Mouse (Mus musculus) cerebellum, adult 18-20 months (tissue): ENCODE measurements around the gene Lbh.

ENCODE experiments used
- DNase-seq, 2 experiments: peaks; one replicate each; pipeline ENCODE4 v3.0.0; 2021

Gene Lbh

DNA sequence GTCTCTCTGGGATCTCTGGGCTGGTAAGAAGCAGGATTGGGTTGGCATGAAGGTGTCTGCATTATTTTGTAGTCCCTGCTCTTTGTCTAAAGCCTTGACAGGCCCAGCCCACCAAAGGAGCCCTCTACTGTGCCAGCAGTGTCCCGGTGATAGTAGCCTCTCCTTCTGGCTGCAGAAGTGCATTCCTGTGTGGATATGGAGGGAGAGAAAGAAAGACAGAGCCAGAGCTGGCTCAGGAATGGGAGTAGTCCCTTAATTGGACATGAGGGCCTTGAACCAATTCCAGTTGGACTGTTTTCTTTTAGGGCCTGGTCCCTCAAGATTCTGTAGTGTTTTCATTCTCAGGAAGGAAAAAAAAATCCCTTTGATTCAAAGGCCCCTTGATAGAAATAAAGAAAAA is 6.4 kb upstream of the Lbh start:
- no peak for DNase-seq

DNA sequence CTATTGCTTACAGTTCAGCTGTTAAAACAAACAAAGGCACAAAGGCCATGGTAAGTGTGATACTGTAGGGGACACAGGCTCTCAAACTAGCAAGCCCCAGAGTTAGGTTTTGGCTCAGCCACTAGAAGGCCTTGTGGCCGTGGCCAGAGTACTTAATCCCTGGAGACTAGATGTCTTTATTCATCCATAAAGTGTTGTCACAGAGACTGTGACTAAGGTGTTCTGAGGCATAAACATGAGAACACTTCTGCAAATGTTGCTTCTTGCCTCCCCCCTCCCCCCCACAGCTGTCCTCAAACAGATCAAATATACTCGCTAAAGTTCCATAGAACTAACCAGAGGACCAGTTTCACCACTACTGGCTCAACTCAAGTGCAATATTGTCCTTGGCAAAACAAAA is 4.0 kb upstream of the Lbh start:
- no peak for DNase-seq

DNA sequence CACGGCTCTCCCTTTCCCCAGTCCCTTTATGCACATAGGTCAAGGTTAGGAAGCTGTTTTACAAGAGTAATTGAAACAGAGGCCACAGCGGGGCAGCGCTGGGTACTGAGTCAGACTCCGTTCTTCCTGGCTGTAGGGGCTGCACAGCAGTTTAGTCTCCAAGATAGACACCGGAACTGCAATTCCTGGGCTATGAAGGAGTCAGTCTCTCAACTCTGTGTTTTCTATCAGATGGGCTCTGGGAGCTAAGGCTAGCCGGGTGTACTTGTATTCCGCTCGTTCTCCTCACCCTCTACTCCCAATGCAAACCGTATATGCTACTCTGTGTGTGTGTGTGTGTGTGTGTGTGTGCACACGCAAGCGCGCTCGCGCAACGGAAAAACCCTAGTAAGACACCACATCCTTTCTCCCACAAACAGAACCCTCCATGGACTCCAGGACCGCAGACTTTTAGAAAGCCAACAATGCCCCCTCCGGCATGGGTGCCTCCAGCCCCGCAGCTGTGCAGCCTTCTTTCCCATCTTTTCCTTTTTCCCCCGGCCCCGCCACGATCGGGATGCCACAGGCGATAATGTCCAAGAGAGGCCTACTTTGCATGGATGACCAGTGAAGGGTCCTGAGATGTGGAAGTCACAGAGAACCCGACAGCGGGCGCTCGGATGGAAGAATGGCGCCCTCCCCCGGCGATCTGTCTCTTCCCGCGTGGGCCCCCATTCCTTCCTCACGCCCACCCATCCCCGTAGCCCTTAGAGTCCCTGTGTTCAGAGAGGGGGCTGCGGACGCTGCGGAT is 669 bp upstream of the Lbh start:
- peak; percentile 41 to 71 for DNase-seq

DNA sequence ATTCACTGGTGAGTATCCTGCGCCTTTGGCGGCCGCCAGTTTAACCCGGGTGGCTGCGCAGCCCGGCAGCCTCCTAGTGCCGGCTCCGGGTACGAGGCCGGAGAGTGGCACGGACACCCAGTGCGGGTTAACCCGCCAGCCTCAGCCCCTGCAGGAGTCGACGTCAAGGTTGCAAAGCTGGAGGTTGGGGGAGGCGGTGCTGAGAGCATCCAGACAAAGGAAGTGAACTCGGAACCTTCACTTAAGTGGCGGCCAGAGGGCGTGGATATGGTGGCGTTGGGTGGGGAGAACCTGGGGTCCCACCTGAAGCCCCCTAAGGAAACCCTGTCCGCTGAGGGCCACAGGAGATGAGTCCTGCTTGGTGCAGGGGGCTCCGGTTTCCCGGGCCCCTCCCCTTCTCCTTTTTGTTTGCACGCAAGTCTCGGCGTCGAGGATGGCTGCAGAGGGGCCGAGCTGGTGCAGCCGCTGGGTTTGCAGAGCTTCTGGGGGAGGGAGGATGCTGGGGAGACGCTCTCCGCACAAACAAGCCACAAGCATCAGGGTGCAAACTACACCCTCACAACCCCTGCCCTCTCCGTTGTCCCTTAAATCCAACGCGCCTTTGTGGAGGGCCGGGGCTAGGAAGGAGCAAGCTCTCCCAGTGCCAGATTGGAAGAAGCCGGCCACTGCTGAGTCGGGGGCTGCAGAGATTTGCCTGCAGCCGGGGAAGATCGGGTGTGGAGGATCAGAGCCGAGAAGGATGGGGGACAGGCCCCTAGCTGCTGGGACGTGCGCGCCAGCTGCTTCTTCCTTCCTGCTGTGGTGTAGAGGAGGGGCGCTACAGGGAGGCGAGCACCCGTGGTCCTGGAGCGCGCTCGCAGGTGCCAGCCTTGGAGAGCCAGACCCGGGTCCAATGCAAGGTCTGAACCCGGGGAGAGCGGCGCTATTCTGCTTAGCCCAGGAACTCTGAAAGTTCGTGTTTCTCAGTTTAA is 751 bp downstream of the Lbh start:
- DNase-seq: peak; percentile 45 to 56

DNA sequence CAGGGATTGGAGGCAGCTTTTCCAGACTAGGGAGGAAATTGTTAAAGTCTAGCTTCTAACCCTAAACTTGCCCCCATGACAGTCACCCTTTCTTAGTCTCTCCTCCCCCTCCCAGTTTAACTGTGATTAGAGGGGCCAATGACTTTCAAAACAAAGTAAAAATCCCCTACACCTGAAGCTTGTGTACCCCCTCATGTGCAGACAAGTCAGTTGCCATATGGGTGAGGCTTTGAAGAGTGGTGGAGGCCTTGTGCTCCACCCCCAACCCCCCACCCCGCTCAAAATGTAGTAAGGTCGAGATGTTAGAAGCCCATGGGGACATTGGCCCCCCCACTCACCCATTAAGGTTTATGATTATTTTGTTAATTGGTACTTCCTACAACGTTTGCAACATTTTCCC is 1.5 kb downstream of the Lbh start:
- DNase-seq: no peak

DNA sequence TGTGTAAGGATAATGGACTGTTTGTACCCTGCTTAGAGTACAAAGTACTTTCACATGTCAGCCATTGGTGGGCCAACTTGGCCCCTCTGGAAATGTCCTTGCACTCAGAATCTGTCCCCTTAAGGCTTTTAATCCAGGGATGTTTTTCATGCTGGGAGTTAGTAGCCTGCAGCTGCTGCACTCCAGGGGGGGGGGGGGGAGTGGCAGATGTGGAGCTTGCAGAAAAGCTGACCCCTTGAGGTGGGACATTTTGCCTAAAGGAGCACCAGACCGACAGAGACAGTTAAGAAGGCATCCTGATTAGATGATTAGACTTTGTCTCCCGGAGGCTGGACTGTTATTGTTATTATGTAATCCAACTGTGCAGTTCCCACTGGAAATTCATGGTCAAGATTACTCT is 2.3 kb downstream of the Lbh start:
- DNase-seq: no peak

DNA sequence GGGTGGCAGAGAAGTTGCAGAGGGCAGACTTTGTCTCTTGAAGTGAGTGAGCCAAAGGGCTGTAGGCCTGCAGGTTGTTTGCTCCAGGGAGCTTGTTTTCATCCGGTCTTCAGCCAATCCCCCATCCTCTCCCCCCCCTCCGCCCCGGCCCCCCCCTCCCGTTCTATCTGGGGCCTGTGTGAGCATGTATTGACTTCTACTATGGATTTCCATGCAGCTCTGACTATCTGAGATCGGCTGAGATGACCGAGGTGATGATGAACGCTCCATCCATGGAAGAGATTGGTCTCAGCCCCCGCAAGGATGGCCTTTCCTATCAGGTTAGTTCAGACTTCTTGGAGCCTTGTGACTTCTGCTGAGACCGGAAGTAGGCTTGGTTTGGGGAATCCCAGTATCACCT is 2.9 kb downstream of the Lbh start:
- DNase-seq: no peak

DNA sequence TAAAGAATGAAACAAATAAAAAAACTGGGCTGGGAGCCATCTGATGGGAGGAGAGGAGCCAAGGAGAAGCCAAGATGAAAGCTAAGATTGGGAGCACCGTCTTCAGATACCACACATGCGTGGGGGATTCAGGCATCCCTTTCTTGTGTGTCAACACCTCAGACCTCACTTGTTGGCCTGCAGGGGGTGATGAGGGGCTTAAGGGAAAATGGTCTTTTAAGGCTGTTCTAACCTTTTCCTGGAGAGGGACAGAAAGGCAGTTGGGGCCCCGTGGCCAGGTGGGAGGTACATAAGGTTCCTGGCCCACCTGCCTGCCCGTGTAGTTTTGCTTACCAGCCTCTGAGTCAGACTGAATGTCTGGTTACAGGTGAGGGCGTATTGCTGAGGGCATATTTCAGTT is 4.1 kb downstream of the Lbh start:
- DNase-seq: no peak

DNA sequence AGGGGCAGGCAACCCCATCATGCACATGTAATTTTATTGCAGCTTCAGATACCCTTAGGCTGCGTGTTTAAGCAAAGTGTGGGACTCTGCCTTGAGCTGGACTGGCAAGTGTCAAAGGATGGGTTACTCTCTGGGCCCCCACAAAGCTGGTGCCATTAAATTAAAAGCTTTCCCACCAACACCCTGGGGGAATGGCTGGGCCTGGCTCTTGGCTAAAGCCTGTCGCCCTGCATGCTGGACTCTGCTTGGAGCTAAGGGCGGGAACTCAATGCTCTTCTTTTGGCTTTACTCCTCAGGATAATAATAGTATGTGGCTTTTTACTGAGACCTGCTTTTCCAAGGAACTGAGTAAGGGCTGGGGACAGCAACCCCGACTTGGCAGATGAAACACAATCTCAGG is 5.2 kb downstream of the Lbh start:
- DNase-seq: no peak

DNA sequence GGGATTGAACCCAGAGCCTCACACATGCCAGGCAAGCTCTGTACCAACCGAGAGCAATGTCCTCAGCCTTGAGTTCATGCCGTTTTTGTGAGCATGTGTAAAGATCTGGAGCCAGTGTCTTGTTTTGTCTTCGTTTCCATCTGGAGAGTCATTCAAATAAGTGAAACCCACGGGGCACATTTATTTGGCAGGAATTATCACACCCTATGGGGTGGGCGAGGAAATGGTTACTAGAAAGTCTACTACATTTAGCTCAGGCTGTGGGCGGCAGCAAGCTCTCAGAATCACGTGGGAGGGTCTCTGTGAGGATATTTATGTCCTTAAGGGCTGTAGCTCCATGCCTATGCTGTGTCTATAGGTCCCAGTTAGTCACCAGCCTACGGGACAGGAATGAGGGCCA is 6.2 kb downstream of the Lbh start:
- no peak for DNase-seq

DNA sequence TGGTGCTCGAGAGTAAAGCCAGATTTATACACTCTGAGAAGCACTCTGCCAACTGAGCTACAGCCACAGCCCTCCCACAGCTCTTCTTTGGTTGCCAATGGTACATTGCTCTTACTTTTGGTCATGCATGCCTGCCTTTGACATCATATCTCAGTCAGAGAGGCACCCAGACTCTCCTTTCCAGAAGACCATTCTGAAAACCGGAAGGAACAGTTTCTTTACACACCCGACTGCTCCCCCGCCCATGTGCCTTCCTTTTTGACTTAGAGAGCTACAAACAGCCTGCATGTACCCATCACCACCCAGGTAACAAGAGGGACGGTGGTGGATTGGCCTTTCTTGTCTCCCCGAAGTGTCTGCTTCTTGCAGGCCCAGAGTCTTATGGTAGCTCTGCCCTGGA is 7.0 kb downstream of the Lbh start:
- DNase-seq: no peak

DNA sequence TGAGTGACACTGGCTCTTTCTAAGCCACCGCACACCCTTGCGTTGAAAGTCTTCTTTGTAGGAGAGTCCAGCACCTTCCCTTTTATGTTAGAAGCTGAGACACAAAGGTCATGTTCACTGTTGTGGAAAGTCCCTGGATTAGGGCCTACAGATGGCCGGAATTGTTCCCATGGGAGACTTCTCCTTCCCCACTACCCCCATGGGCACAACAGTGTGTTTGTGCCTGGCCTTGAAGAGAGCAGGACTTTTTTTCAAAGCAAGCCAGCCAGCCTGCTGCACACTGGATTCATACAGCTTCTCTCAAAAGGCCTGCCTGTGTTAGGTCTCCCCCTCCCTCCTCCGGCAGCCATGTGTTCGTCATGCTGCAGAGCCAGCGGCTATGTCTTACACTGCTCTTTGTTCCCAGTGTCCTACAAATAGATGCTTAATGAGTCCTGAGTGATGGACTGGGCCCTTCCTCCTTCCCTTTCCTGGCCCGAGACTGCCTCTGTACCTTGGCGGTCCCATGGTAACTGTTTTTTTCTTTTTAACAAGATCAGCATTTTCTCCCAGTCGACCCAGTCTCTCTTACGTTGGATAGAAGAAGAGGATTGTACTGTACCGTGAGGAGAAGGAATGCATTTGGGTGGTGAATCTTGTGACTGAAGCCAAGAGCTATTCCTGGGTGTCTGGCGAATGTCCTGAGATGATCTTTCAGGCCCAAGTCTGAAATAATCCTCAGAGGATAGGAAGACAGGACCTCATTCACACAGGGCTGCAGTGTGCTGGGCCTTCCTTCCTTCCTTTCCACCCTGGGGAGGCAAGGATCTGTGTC is 7.9 kb downstream of the Lbh start:
- peak; percentile 26 to 38 for DNase-seq

DNA sequence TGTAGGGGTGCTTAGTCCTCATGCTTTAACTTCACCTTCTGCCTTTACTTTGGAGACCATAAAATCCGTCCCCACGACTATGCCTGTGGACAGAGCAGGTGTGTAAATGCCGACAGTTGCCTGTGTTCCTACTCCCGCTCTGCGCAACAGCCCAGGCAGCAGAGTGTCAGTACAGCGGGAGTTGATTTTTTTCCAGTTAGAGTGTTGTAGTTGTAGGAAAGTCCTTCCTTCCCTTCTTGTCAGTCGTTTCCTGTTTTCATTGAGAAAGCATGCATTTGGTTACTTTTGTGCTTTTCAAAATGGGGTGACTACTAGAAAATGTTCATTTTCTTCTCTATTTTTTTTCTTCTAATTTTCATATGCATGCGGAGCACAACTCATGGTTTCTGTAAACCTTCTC is 8.9 kb downstream of the Lbh start:
- no peak for DNase-seq

DNA sequence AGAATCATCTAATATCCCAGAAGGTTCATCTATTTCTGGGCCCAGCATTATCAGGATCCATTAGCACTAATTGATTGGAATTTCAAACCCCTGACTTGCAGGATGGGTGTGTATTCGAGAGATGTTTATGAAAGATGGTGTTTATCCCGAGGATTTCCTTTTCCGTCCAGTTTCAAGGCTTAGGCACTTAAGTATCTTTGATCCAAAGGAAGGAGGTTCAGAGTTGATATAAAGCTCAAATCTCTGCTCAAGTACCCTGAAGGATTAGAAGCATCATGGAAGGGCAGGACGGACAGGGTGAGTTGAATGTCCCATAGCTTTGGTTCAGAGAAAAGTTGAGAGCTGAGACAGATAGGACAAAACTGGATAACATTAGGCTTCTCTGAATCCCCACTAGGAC is 15.0 kb downstream of the Lbh start:
- DNase-seq: no peak

DNA sequence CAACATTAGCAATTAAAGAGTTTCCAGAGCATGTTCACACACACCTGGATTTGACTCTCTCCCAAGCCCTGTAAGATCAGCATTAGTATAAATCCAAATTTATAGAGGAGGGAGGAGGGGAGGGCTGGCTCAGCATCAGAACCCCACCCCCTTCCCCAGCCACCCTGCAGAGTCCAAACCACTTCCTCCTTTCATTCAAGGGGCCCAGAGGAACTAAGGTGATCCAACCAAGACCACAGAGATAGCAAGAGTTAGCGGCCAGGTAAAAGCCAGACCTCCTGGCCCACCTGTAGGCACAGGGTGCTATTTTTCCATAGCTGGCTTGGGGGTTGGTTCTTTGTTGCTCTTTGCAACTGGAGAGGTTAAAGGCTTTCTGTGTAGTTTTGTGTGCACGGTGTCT is 16.0 kb downstream of the Lbh start:
- DNase-seq: no peak

DNA sequence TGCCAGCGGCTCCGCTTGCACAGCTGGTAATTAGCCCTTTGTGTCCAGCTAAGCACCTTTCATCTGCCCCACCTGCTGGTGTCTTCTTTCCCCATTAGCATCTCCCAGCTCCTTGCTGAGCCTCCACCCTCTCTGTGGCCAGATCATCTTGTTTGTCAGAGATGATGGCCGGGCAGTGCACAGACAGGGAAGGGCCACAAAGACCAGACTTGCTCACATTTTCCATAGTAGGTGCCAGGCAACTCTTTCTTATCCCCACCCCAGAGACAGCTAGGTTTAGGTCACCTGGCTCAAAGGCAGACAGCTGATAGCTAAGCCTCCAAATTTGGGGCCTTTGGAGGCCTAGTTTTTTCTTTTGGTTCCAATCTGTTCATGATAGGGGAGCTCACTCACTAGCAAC is 16.5 kb downstream of the Lbh start:
- no peak for DNase-seq

DNA sequence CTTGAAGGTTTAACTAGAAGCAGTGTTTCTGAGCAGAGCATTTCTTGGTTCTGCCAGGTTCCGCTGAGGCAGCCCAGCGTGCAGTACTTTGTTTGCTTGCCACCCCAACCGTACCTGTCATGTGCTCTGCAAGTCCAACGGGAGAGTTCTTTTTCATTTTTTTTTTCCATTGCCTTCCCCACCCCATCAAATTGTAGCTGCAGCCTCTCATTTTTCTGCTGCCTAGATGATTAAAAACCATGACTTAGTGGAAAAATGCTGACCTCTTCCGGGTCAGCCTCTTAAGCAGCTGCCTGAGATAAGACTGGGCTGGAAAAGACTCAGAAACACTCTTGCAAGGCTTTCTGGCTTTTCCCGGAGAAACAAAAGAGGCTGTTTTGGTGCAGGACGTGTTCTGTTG is 17.8 kb downstream of the Lbh start:
- DNase-seq: no peak

DNA sequence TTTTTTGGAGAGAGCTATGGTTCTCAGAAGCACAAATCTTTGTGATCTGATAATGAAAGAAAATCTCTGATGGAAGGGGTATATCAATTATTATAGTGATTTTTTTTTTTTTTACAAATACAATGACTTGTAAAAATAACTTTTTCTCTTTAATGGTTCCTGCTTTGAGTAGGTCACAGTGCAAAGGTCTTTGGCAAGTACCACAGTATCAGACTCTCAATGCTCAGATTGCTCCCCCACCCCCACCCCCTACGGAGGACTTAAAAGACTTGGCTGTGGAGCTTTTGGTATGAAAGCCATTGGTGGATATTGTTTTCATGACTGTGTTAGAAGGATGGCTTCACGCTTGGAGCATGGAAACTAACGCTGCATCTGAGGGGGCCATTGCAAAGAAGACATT is 18.2 kb downstream of the Lbh start:
- no peak for DNase-seq

DNA sequence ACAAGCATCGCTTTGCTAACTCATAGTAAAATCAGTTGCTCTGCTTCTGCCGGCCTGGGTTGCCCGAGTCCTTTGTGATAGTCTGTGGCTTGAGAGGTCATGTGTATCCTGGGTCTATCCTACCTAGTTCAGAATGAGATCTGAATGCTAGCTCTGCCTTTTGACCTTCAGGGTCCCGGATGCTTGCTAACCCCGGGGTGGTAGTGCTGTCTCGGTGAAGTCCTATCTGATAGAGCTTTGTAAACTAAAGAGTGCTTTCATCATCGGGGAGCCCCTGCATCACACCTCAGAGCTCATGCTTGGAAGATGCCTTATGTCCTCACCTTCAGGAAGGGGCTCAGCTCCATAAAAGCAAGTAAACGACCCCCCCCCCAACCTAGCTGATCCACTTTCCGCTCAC is 19.1 kb downstream of the Lbh start:
- no peak for DNase-seq

DNA sequence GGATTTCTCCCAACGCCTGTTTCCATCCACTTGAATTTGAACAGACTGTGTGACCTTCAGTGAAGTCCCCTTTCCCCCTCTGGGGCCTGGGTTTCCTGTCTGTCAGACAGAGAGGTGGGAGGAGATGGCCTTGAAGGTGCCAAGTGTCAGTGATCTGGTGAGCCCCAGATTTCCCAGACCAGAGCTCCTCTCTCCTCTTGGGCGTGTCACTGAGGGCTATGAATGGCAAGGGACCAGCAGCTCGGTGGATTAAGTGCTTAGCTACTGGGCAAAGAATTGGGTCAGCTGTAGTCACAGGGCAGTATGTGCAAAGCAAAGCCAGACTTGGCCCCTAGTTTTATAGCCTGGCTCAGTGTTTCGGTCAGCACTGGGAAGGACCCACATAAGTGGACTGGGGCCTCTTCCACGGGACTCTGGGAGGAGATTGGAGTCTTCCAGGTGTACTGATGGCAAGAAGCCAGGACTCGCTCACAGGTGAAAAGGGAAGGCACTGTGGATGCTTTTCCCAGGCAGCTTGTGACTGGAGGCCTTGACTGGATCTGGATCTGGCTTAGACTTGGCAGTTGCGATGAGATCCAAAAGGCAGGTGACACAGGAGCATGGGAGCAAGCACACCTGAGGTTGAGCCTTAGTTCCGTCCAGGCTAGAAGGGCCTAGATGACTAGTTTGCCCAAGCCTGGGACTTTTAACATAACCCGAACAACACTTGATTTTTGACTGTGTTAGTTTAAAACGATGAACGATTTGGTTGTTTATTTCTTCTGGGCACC is 20.1 kb downstream of the Lbh start:
- no peak for DNase-seq

DNA sequence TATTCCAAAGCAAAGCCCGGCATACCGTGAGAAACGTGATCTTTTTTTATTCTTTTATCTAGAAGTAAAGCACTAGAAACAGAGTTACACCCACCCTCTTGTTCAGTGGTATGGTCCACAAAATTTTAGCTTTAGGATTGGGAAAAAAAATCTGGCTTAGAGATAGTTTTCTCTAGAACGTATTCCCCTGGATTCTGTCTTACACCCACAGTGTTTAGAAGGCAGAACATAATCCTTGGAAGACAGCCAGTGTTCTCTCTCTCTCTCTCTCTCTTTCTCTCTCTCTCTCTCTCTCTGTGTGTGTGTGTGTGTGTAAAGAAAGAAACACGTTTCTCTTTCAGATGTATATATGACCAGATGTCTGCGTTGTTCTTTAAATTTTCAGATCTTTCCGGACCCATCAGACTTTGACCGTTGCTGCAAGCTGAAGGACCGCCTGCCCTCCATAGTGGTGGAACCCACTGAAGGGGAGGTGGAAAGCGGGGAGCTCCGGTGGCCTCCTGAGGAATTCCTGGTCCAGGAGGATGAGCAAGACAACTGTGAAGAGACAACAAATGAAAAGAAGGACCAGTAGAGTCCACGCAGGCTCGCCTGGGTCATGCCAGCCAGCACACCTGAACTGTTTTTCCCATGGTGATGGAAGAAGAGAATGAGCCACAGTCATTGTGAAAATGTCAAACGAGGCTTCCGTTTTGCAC is 20.9 kb downstream of the Lbh start:
- DNase-seq: no peak

DNA sequence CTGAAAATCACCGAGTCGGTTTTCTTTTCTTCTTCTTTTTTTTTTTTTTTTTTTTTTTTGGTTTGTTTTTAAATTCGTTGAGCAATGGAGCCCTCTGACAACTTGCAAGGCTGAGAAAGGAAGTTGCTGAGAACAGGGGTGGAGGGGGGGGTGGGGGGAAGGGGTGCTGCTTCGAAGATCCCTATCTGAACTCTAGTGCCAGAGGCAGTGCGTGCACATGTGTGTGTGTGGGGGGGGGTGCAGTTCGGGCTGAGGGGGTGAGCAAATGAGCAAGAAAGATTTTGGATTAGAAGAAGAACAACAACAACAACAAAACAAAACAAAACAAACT is 21.4 kb downstream of the Lbh start:
- no peak for DNase-seq
